Mouse (Mus musculus): Measurements from ENCODE around the gene Prrx2.

DNA sequence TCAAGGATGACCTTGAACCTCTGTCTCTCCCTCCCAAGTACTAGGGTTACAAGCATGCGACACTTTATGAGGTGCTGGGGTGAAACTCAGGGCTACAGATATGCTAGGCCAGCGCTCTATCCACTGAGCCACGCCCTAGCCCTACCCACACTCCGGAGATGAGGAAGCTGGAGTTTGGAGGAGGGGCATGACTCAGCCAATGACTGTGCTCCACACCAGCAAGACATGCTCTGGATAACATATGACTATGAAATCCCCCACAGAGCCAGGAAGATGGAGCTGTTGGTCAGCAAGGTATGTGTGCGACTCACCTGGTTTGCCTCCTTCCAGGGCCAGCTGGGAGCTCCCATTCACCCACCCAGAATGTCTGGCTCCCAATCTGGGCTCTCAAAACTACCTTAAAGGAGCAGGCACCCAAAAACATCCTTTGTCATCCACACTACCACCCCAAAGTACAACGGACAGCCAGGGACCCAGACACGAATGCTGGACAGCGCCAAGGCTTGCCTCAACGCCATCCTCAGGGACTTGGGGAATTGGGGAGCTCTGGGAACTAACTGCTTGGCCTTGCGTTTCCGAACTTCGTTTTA is 94.2 kb downstream of the Prrx2 start:
- TF ChIP-seq CTCF (IDR thresholded peaks at IDR 0.05; ENCODE audit: control insufficient read depth, insufficient read depth, insufficient replicate concordance, low read depth, low read length) = no peak
- TF ChIP-seq POLR2A (IDR thresholded peaks at IDR 0.05; ENCODE audit: control insufficient read depth, low read depth, low read length) = no peak

Data from testis, adult 2 months (tissue).